Mouse (Mus musculus) midbrain, embryonic 11.5 days (tissue): ENCODE data around the gene Palld. TPM values are rescaled to one million over a fixed set of nuclear protein-coding genes. Genes with fewer than 3 reads are reported as not detected.
A peak's percentile ranks its signal among the peaks of the same experiment; 100 is the strongest.

Experiments used
- ATAC-seq: fragments of 200-750 bp; cut with Nextera tagmentation; 2 replicates; pipeline ENCODE4 v1.8.0; 2017; ENCODE audit warnings: moderate TSS enrichment, moderate library complexity; ENCODE audit not compliant: low FRiP score
- DNase-seq: peaks from one replicate; pipeline ENCODE4 v3.0.0; 2015; ENCODE audit warnings: low spot score; ENCODE audit errors: missing footprints
- H3K27ac ChIP-seq: fragments of 300-500 bp; sonication (generic); 2 replicates; pipeline ENCODE4 v1.5.1; 2014; ENCODE audit warnings: low read depth, low read length
- H3K27me3 ChIP-seq: fragments of 300-500 bp; sonication (generic); 2 replicates; pipeline ENCODE4 v1.6.1; 2014; ENCODE audit warnings: mild to moderate bottlenecking, low read length, moderate library complexity, mixed read lengths; ENCODE audit not compliant: control insufficient read depth, insufficient read depth
- H3K36me3 ChIP-seq: fragments of 300-500 bp; sonication (generic); 2 replicates; pipeline ENCODE4 v1.6.1; 2014; ENCODE audit warnings: mild to moderate bottlenecking, low read length, moderate library complexity, mixed read lengths; ENCODE audit not compliant: control insufficient read depth, insufficient read depth
- H3K4me1 ChIP-seq: fragments of 300-500 bp; sonication (generic); 2 replicates; pipeline ENCODE4 v1.6.1; 2014; ENCODE audit warnings: low read length; ENCODE audit not compliant: control insufficient read depth, insufficient read depth
- H3K4me2 ChIP-seq: fragments of 300-500 bp; sonication (generic); 2 replicates; pipeline ENCODE4 v1.6.1; 2014; ENCODE audit warnings: mild to moderate bottlenecking, moderate library complexity
- H3K4me3 ChIP-seq: fragments of 300-500 bp; sonication (generic); 2 replicates; pipeline ENCODE4 v1.5.1; 2014; ENCODE audit warnings: low read depth, low read length
- H3K9ac ChIP-seq: fragments of 300-500 bp; sonication (generic); 2 replicates; pipeline ENCODE4 v1.6.1; 2014; ENCODE audit warnings: low read length
- H3K9me3 ChIP-seq: fragments of 300-500 bp; sonication (generic); 2 replicates; pipeline ENCODE4 v1.6.1; 2016; ENCODE audit warnings: low read length; ENCODE audit not compliant: control insufficient read depth
- WGBS: fragments of 180-500 bp; shearing (Covaris S2); extraction: QIAGEN DNeasy Blood & Tissue Kit; methylation state at CpG from one replicate; pipeline ENCODE4 v1.1.7; 2014; 5-methylcytosine and 5-hydroxymethylcytosine counted together
- polyA plus RNA-seq: library from polyadenylated mRNA; unstranded; fragments of >200 nt; fragmentation: Nextera tagmentation; extraction: Ambion mirVana; gene quantifications from 2 replicates; pipeline ENCODE4 v1.2.1, GENCODE M21; 2014

Palld gene
- polyA plus RNA-seq, 1 experiment from 2014 or later, result 40.4 TPM

GRCm38 (mm10) chr8:61875290-61875689 lies 27.2 kb downstream of the Palld start:
- H3K4me3 ChIP-seq, result no peak overlapping the region
- H3K4me1 ChIP-seq, result no peaks in the 10 kb centered on the region
- ATAC-seq (peak; percentile 54), DNase-seq (peak; percentile 95)
- no peaks in the 10 kb centered on the region for H3K36me3 ChIP-seq
- no peaks in the 10 kb centered on the region for H3K9me3 ChIP-seq
- 11% methylated on average over 5 of the region's 5 CpGs for WGBS
- no peak overlapping the region for H3K27ac ChIP-seq
- no peak overlapping the region for H3K9ac ChIP-seq
- no peaks in the 10 kb centered on the region for H3K27me3 ChIP-seq
- H3K4me2 ChIP-seq, result no peak overlapping the region

- ATAC-seq, result 0 out of 2 replicates have a peak, but pooled peaks have one; percentile 4
Observed at GRCm38 (mm10) chr8:61873994-61874393, 28.5 kb downstream of the Palld start.

GRCm38 (mm10) chr8:61868481-61868880 lies 34.0 kb downstream of the Palld start:
- DNase-seq (no peak), ATAC-seq (no peak)
- H3K9me3 ChIP-seq, result no peaks in the 10 kb centered on the region
- no peaks in the 10 kb centered on the region for H3K27me3 ChIP-seq
- H3K4me1 ChIP-seq, result no peaks in the 10 kb centered on the region
- no peak overlapping the region for H3K9ac ChIP-seq
- H3K4me3 ChIP-seq, result no peak overlapping the region
- no peak overlapping the region for H3K4me2 ChIP-seq
- WGBS, result 92% methylated on average over 3 of the region's 3 CpGs
- no peak overlapping the region for H3K27ac ChIP-seq
- H3K36me3 ChIP-seq, result no peaks in the 10 kb centered on the region

More at GRCm38 (mm10) chr8:61873994-61874393, 28.5 kb downstream of the Palld start:
- Histone ChIP-seq H3K27me3 (no peaks in the 10 kb centered on the region), H3K4me3 (no peak overlapping the region), H3K27ac (no peak overlapping the region), H3K9ac (no peak overlapping the region), H3K9me3 (no peaks in the 10 kb centered on the region), H3K4me1 (no peaks in the 10 kb centered on the region), H3K4me2 (no peak overlapping the region), H3K36me3 (no peaks in the 10 kb centered on the region)
- 39% methylated on average over 9 of the region's 9 CpGs for WGBS
- DNase-seq, result no peak

- Histone ChIP-seq H3K27ac (no peak overlapping the region), H3K9me3 (no peaks in the 10 kb centered on the region), H3K36me3 (no peaks in the 10 kb centered on the region), H3K4me3 (no peak overlapping the region), H3K27me3 (no peaks in the 10 kb centered on the region), H3K9ac (no peak overlapping the region), H3K4me1 (no peaks in the 10 kb centered on the region), H3K4me2 (no peak overlapping the region)
- 82% methylated on average over 1 of the region's 1 CpGs for WGBS
- ATAC-seq (no peak), DNase-seq (no peak)
Observed at GRCm38 (mm10) chr8:61866920-61867319, 35.6 kb downstream of the Palld start.

GRCm38 (mm10) chr8:61865365-61865764 lies 37.1 kb downstream of the Palld start:
- DNase-seq (no peak), ATAC-seq (no peak)
- Histone ChIP-seq H3K4me2 (no peak overlapping the region), H3K36me3 (no peaks in the 10 kb centered on the region), H3K9me3 (no peaks in the 10 kb centered on the region), H3K27me3 (no peaks in the 10 kb centered on the region), H3K27ac (no peak overlapping the region), H3K4me3 (no peak overlapping the region), H3K4me1 (no peaks in the 10 kb centered on the region), H3K9ac (no peak overlapping the region)
- WGBS, result 90% methylated on average over 7 of the region's 7 CpGs

- Histone ChIP-seq H3K9ac (no peak overlapping the region), H3K9me3 (no peaks in the 10 kb centered on the region), H3K27me3 (no peaks in the 10 kb centered on the region; the same call in 1 of the 2 replicates), H3K4me2 (no peak overlapping the region), H3K27ac (no peak overlapping the region), H3K36me3 (no peaks in the 10 kb centered on the region), H3K4me1 (peaks cover 4% of the 10 kb centered on the region; the same call in 1 of the 2 replicates), H3K4me3 (no peak overlapping the region)
- no peak for DNase-seq
- WGBS, result 89% methylated on average over 4 of the region's 4 CpGs
- ATAC-seq, result no peak
Observed at GRCm38 (mm10) chr8:61851270-61851669, 51.2 kb downstream of the Palld start.

GRCm38 (mm10) chr8:61848581-61849162 lies 53.8 kb downstream of the Palld start:
- peaks cover 4% of the 10 kb centered on the region; the same call in 1 of the 2 replicates for H3K4me1 ChIP-seq
- peak; percentile 84 for ATAC-seq
- no peak overlapping the region; the same call in 1 of the 2 replicates for H3K9ac ChIP-seq
- no peaks in the 10 kb centered on the region; the same call in 1 of the 2 replicates for H3K27me3 ChIP-seq
- DNase-seq, result peak; percentile 89
- H3K36me3 ChIP-seq, result no peaks in the 10 kb centered on the region
- WGBS, result 14% methylated on average over 7 of the region's 7 CpGs
- no peak overlapping the region for H3K4me3 ChIP-seq
- no peaks in the 10 kb centered on the region for H3K9me3 ChIP-seq
- H3K4me2 ChIP-seq, result no peak overlapping the region
- H3K27ac ChIP-seq, result peak overlapping the region; percentile 20; the same call in 1 of the 2 replicates

- H3K9me3 ChIP-seq, result no peaks in the 10 kb centered on the region
- DNase-seq, result no peak
- no peak overlapping the region for H3K4me3 ChIP-seq
- WGBS, result 73% methylated on average over 5 of the region's 5 CpGs
- no peak for ATAC-seq
- H3K4me1 ChIP-seq, result peaks cover 4% of the 10 kb centered on the region; the same call in 1 of the 2 replicates
- no peak overlapping the region for H3K9ac ChIP-seq
- no peaks in the 10 kb centered on the region for H3K36me3 ChIP-seq
- no peak overlapping the region for H3K4me2 ChIP-seq
- no peak overlapping the region for H3K27ac ChIP-seq
- no peaks in the 10 kb centered on the region; the same call in 1 of the 2 replicates for H3K27me3 ChIP-seq
Observed at GRCm38 (mm10) chr8:61847494-61847893, 55.0 kb downstream of the Palld start.

- WGBS, result 79% methylated on average over 2 of the region's 2 CpGs
- H3K36me3 ChIP-seq, result no peaks in the 10 kb centered on the region
- no peak overlapping the region for H3K4me2 ChIP-seq
- ATAC-seq, result no peak
- DNase-seq, result no peak
- no peaks in the 10 kb centered on the region for H3K9me3 ChIP-seq
- H3K27ac ChIP-seq, result no peak overlapping the region
- H3K4me1 ChIP-seq, result peaks cover 4% of the 10 kb centered on the region; the same call in 1 of the 2 replicates
- no peak overlapping the region for H3K4me3 ChIP-seq
- no peak overlapping the region for H3K9ac ChIP-seq
- no peaks in the 10 kb centered on the region; the same call in 1 of the 2 replicates for H3K27me3 ChIP-seq
Observed at GRCm38 (mm10) chr8:61844992-61845391, 57.5 kb downstream of the Palld start.
